Mouse (Mus musculus) cortical plate, adult 2 months (tissue): ENCODE data around the gene Khdc1a.

Experiments
- CTCF ChIP-seq: fragments of 200-500 bp; IDR thresholded peaks from 2 replicates; pipeline ENCODE4 v1.5.1; 2011; ENCODE audit warnings: mild to moderate bottlenecking, control low read depth, low read length; ENCODE audit not compliant: insufficient read depth; ENCODE audit errors: extremely low read depth
- POLR2A ChIP-seq: fragments of 200-500 bp; IDR thresholded peaks from 2 replicates; pipeline ENCODE4 v1.6.1; 2011; ENCODE audit warnings: mild to moderate bottlenecking, low read length, control low read depth; ENCODE audit not compliant: insufficient read depth; ENCODE audit errors: extremely low read depth

- no peak for TF ChIP-seq CTCF
- TF ChIP-seq POLR2A: no peak
Measured at GRCm38 (mm10) chr1:21301686-21302085, 47.8 kb upstream of the Khdc1a start.
